Mouse (Mus musculus) myocyte (in vitro differentiated cells): ENCODE results near the gene Bbs9.

Source experiments
- CEBPB ChIP-seq: IDR thresholded peaks from 2 replicates; pipeline ENCODE4 v1.6.1; 2011; ENCODE audit warnings: mild to moderate bottlenecking, moderate library complexity; ENCODE audit not compliant: poor library complexity, insufficient read depth, severe bottlenecking
- E2F4 ChIP-seq: IDR thresholded peaks from one replicate; pipeline ENCODE4 v1.6.1; 2011; ENCODE audit warnings: mild to moderate bottlenecking, control low read depth, moderate library complexity; ENCODE audit not compliant: insufficient read depth
- MAX ChIP-seq: IDR thresholded peaks from one replicate; pipeline ENCODE4 v1.6.1; 2011; ENCODE audit warnings: low read depth, mild to moderate bottlenecking, control low read depth
- MYOG ChIP-seq, 3 experiments: IDR thresholded peaks; one replicate each; pipeline ENCODE4 v1.6.1; 2011; ENCODE audit warnings: control low read depth in 2 of 3, low read depth in 2 of 3, mild to moderate bottlenecking in 2 of 3; ENCODE audit not compliant: insufficient read length in 2 of 3, control insufficient read depth in 1 of 3, insufficient read depth in 1 of 3
- POLR2A ChIP-seq: IDR thresholded peaks from one replicate; pipeline ENCODE4 v1.6.1; 2011; ENCODE audit warnings: low read depth, mild to moderate bottlenecking, control low read depth, moderate library complexity; ENCODE audit not compliant: insufficient read length
- POLR2AphosphoS2 ChIP-seq: IDR thresholded peaks from one replicate; pipeline ENCODE4 v1.6.1; 2011; ENCODE audit warnings: low read depth, control low read depth; ENCODE audit not compliant: insufficient read length
- SRF ChIP-seq: IDR thresholded peaks from one replicate; pipeline ENCODE4 v1.6.1; 2011; ENCODE audit warnings: low read depth; ENCODE audit not compliant: control insufficient read depth, insufficient read length
- TCF12 ChIP-seq: IDR thresholded peaks from one replicate; pipeline ENCODE4 v1.6.1; 2011; ENCODE audit warnings: mild to moderate bottlenecking, control low read depth; ENCODE audit not compliant: poor library complexity, insufficient read depth, severe bottlenecking
- TCF3 ChIP-seq: IDR thresholded peaks from one replicate; pipeline ENCODE4 v1.6.1; 2011; ENCODE audit warnings: low read depth, control low read depth; ENCODE audit not compliant: insufficient read length

- TF ChIP-seq POLR2A (no peak), POLR2AphosphoS2 (no peak), MAX (no peak), MYOG (IDR thresholded peaks at IDR 0.05; ENCODE audit: control insufficient read depth in 1 of 3, insufficient read depth in 1 of 3, insufficient read length in 2 of 3, low read depth in 2 of 3) (no peak), TCF3 (no peak), E2F4 (no peak), SRF (no peak), CEBPB (no peak), TCF12 (no peak)
These were observed 170.9 kb downstream of the Bbs9 start for GRCm38 (mm10) chr9:22646461-22646860.
